Mouse (Mus musculus): ENCODE measurements around the gene Filip1. TPM values are rescaled to one million over a fixed set of nuclear protein-coding genes. Genes with fewer than 3 reads are reported as not detected.

The Filip1 gene
- total RNA-seq, 1 experiment from 2014 or later, result 0.46 TPM

- no peak for ATAC-seq (replicated peaks; ENCODE audit: low read depth, poor library complexity, severe bottlenecking)
Measured at GRCm38 (mm10) chr9:79989061-79989460, 23.6 kb downstream of the Filip1 start.

DNA sequence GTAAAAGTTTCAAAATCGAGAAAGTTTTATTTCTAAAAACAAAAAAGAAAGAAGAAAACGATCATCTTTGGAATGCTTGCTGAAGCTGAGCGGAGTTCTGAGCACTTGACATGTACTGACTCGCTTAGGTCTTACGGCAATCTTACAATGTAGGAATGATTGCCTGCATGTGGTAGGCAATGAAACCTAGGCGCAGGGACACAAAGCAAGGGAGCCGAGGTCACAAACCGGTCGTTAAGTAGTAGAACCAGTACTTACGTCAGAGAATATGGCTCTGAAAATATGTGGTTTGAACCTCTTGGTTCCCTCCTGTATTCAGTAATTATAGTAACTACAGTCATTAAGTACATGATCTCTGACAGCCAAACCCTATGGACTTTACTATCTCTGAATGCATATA lies 29.4 kb downstream of the Filip1 start:
- ATAC-seq (replicated peaks; ENCODE audit: low read depth, poor library complexity, severe bottlenecking), result no peak

GRCm38 (mm10) chr9:79979274-79979673 lies 33.4 kb downstream of the Filip1 start:
- no peak for ATAC-seq (replicated peaks; ENCODE audit: low read depth, poor library complexity, severe bottlenecking)

DNA sequence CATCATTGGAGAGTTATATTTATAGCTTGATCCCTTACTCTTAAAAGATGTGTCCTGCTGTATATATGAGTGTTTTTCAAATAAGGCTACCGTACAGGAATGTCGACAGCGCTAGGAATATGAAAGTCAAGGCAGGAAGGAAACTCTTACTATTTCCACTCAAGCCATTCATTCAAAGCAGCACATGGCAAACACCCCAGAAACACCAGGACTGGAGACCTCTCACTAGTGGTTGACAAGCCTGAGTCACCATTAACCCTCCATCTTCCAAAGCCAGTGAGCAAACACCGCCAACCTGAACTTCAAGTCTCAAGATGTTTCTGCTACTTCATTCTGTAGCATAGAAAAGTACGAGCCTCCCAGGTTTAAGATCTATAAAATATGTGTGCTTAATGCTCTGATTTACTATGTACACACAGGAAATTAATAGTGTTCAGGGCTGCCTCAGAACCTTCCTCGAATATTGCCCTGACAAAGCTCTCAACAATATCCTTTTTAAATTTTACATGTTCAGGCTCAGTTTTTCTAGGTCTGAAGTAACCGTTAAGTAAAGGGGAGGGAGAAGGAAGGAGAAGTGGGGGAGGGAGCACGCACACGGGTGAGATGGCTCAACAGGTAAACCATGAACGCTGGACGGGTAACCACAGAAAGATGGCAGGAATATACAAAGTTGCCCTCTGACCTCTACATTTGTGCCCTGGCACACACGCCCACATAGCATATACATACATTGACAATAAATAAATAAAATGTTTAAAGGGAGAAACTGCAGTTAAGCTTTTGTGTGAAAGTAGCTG lies 34.2 kb downstream of the Filip1 start:
- no peak for ATAC-seq (replicated peaks; ENCODE audit: low read depth, poor library complexity, severe bottlenecking)

- peak; percentile 85 for ATAC-seq (replicated peaks; ENCODE audit: low read depth, poor library complexity, severe bottlenecking)
Measured at GRCm38 (mm10) chr9:79977549-79977971, 35.1 kb downstream of the Filip1 start.

- no peak for ATAC-seq (replicated peaks; ENCODE audit: low read depth, poor library complexity, severe bottlenecking)
Measured at GRCm38 (mm10) chr9:79976789-79977188, 35.9 kb downstream of the Filip1 start.

- no peak for ATAC-seq (replicated peaks; ENCODE audit: low read depth, poor library complexity, severe bottlenecking)
Measured at GRCm38 (mm10) chr9:79975121-79975520, 37.5 kb downstream of the Filip1 start.

GRCm38 (mm10) chr9:79973582-79973981 lies 39.1 kb downstream of the Filip1 start:
- ATAC-seq (replicated peaks; ENCODE audit: low read depth, poor library complexity, severe bottlenecking), result no peak

GRCm38 (mm10) chr9:79972705-79973104 lies 39.9 kb downstream of the Filip1 start:
- no peak for ATAC-seq (replicated peaks; ENCODE audit: low read depth, poor library complexity, severe bottlenecking)

- peak; percentile 43; the same call in 1 of the 2 replicates for ATAC-seq (replicated peaks; ENCODE audit: low read depth, poor library complexity, severe bottlenecking)
Measured at GRCm38 (mm10) chr9:79971619-79972018, 41.0 kb downstream of the Filip1 start.

DNA sequence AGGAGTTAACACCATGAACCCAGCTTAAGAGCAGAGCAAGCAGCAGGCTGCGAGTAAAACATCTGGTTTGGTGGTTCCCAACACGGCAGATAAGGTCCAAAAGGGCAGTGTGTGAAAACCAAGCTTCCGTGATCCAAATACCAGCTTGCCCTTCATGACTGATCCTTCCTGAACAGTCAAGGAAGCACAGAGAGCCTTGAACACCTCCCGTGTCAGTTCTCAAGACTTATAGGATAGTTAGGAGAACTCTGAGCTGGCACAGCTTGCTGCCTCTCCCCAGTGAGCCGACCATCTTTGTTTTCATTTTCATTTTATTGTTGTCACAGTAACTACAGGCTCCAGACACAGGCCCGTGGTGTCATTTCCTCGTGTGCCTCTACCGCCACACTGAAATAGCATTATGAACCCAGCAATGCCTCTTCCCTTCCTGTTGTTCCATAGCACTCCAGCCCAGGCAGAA lies 42.0 kb downstream of the Filip1 start:
- peak; percentile 81 for ATAC-seq (replicated peaks; ENCODE audit: low read depth, poor library complexity, severe bottlenecking)

DNA sequence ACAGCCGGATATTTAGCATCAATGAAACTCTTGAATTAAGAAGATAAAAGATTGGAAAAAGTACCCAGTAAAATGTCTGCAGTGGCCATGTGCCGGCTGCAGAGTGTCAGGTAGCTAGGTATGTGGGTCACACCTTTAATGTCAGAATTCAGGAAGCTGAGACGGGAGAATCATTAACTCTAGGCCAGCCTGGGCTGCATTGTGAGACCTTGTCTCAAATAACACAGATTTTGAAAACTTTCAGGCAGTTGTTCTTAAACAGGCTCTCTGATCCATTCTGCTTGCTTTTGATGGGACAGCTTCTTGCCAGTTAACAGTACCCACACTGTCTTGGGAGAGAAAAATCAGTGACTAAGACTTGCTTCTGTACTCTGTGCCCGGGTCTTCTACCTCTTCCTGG lies 43.1 kb downstream of the Filip1 start:
- ATAC-seq (replicated peaks; ENCODE audit: low read depth, poor library complexity, severe bottlenecking), result no peak

GRCm38 (mm10) chr9:79966711-79967487 lies 45.8 kb downstream of the Filip1 start:
- ATAC-seq (replicated peaks; ENCODE audit: low read depth, poor library complexity, severe bottlenecking), result no peak

DNA sequence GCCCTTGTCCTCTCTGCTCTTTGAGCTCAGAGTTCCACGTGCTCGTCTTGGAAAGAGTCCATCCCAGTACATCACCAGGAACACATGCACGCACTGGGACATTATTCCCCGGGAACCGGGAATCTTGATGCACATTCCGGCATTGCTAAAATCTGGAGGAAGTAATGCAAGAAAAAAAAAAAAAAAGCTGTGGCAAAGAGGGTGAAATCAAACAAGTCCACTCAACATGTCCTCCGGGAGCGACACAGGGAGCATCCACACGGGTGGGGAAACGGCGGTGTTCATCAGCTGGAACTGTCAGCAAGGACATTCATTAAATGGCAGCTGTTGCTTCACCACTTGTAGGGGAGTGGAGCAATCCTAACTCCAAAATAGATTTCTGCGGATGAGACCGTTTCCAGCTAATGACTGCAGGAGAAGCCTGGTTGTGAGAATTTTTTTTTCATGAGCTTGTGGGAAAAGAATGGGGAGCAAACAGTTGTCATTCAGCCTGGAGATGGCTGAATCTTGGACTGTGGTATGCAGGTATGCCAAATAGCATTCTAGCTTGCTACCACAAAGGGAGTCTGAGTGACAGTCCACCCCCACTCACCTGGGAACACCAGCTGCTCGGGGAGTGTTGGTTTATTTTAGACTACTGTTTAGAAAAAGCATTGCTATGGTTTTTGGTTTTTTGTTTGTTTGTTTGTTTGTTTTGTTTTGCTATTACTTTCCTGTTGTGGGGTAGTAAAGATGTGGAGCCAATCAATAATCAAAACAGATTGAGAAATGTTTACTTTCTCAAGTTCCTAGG lies 46.9 kb downstream of the Filip1 start:
- ATAC-seq (replicated peaks; ENCODE audit: low read depth, poor library complexity, severe bottlenecking), result no peak

DNA sequence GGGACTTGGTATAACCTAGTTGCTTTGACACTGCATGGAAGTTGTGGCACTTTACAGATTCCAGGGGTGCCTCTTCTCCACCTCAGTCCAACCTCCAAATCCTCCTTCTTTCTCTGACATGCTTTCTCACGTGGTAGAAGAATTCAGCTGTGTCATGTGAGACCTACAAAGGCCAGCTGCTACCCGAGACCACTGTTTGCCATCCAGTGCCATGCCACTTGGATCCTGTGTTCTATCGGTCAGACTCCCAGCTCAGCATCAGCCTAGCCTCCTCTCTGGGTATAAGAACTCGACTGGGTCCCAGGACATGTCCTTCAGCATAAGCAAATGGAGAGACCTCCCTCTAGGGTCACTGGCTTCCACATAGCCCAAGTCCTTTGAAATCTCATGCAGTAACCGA lies 47.6 kb downstream of the Filip1 start:
- no peak for ATAC-seq (replicated peaks; ENCODE audit: low read depth, poor library complexity, severe bottlenecking)

- peak; percentile 52 for ATAC-seq (replicated peaks; ENCODE audit: low read depth, poor library complexity, severe bottlenecking)
Measured at GRCm38 (mm10) chr9:79961630-79962285, 50.9 kb downstream of the Filip1 start.

DNA sequence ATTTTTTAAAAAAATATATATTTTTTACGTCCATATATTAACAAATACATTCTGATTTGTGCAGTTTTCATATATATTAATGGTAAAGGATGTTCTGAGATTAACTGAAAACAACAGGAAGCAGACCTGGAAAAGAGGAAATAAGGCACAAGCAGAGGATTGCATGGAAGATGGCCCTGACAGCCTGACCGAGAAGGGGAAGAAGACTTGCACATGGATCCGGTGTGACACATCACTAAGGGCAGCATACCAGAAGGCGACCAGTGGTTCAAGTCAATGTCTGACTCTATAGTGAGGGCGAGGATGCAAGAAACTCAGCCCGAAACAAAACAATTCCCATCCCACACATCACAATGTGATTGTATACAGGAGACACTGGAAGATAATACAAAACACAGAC lies 52.2 kb downstream of the Filip1 start:
- peak; percentile 87 for ATAC-seq (replicated peaks; ENCODE audit: low read depth, poor library complexity, severe bottlenecking)

GRCm38 (mm10) chr9:79958395-79958794 lies 54.3 kb downstream of the Filip1 start:
- ATAC-seq (replicated peaks; ENCODE audit: low read depth, poor library complexity, severe bottlenecking), result no peak

DNA sequence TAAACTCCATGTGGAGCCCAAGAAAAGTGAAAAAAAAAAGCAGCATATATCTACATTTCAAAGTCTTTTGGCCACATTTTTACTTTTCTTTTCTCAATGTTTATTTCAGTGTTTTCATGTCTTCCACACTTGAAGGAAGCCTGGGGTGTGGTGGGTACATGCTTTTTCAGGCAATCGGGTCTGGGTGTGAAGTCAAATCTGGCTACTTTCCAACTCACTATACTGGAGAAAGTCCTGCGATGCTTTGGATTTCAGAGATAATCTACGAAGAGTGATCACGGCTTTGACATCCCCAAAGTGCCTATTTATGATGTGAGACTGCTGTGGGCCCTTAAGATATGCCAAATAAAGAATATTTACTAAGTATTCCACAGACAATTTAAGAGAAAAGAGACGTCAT lies 57.7 kb downstream of the Filip1 start:
- ATAC-seq (replicated peaks; ENCODE audit: low read depth, poor library complexity, severe bottlenecking), result no peak

GRCm38 (mm10) chr9:79951984-79952383 lies 60.7 kb downstream of the Filip1 start:
- ATAC-seq (replicated peaks; ENCODE audit: low read depth, poor library complexity, severe bottlenecking), result peak; percentile 67

Measured in common myeloid progenitor, adult 5-6 weeks (primary cell).